Mouse (Mus musculus): ENCODE results near the gene Efna4. TPM values are rescaled to one million over a fixed set of nuclear protein-coding genes. Genes with fewer than 3 reads are reported as not detected.

Efna4 gene
- polyA plus RNA-seq, 1 experiment from 2014 or later: 20.0 TPM

- Histone ChIP-seq H3K4me2 (peak within 1 kb of the TSS; percentile 95), H3K9me3 (no peaks in the 10 kb centered on the region), H3K36me3 (replicated peaks) (no peaks in the 10 kb centered on the region), H3K4me1 (peaks cover 51% of the 10 kb centered on the region), H3K9ac (peak within 1 kb of the TSS; percentile 70), H3K27me3 (peaks cover 70% of the 10 kb centered on the region), H3K27ac (peak within 1 kb of the TSS; percentile 71), H3K4me3 (replicated peaks) (peak within 1 kb of the TSS; percentile 63)
- ATAC-seq (ENCODE audit: low FRiP score): peak; percentile 61
- under 1% methylated on average over 53 of the region's 53 CpGs for WGBS
Measured at GRCm38 (mm10) chr3:89322514-89323165, 15.2 kb downstream of the Efna4 start, which contains the start of gene Efna3. Gene Efna3 (minus strand): TSS chr3:89322965.

DNA sequence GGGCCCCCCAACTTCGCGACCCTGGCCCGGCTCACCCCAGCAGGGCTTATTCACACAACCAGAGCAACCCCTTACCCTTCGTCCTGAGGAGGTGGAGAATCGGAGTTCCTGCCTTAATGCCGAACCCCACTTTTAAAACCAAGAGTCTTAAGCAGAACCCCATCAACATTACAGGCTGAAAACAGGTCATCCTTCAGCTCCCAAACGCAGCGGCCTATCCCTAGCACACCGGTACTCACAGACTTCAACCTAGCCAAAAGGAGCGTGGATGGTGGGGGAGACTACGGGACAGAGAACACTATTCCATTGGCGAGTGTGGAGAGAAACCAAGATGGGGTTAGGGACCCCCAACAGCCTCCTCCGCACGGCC is 15.7 kb downstream of the Efna4 start:
- Histone ChIP-seq H3K36me3 (replicated peaks) (no peaks in the 10 kb centered on the region), H3K4me2 (peak overlapping the region; percentile 95), H3K4me1 (peaks cover 56% of the 10 kb centered on the region), H3K27me3 (peaks cover 72% of the 10 kb centered on the region), H3K9me3 (no peaks in the 10 kb centered on the region), H3K4me3 (replicated peaks) (peak overlapping the region; percentile 63), H3K9ac (peak overlapping the region; percentile 70), H3K27ac (peak overlapping the region; percentile 71)
- peak; percentile 5; the same call in 1 of the 2 replicates for ATAC-seq (ENCODE audit: low FRiP score)
- 0% methylated on average over 14 of the region's 14 CpGs for WGBS

DNA sequence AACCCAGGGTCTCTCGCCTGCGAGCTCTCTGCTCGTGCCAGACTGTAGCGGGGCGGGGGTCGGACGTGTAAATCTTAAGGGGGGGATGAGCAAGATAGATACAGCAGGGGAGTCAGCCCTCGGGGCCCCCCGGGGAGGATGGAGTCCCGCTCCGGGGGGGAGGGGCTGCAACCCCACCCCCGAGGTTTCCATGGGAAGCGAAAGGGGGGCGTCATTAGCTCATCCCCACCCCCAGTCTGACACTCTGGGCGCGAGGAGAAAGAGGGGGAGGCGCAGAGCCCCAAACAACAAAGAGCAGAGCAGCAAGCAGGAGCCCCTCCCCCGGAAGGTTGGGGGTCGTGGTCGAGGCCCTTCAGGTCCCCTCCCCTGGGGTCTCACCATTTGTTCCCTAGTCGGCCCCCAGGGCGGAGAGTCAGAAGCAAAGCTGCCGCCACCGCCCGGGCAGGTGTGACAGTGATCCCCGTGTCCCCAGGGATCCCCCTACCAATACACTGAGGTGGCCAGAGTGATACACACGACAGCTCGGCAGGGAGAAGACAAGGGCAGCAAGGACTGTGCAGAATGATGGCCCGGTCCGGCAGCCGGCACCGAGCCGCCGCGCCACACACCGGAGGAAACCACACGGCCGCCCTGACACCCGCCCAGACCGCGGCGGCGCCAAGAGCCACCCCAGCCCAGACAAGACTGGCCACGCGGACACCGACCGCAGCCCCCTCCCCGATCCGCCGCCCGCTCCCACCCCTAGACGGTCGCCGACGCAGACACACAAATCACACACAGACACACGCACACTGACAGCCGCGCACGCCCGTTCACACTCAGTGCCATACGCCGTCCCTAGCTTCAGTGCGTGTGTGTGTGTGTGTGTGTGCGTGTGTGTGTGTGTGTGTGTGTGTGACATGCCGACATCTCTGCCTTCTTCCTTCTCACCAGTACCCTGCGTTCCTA is 16.4 kb downstream of the Efna4 start:
- Histone ChIP-seq H3K9ac (peak overlapping the region; percentile 70), H3K27me3 (peaks cover 75% of the 10 kb centered on the region), H3K27ac (peak overlapping the region; percentile 71), H3K4me1 (peaks cover 61% of the 10 kb centered on the region), H3K9me3 (no peaks in the 10 kb centered on the region), H3K4me3 (replicated peaks) (peak overlapping the region; percentile 63), H3K4me2 (peak overlapping the region; percentile 95), H3K36me3 (replicated peaks) (no peaks in the 10 kb centered on the region)
- WGBS: 2% methylated on average over 59 of the region's 66 CpGs
- peak; percentile 19; the same call in 1 of the 2 replicates for ATAC-seq (ENCODE audit: low FRiP score)

DNA sequence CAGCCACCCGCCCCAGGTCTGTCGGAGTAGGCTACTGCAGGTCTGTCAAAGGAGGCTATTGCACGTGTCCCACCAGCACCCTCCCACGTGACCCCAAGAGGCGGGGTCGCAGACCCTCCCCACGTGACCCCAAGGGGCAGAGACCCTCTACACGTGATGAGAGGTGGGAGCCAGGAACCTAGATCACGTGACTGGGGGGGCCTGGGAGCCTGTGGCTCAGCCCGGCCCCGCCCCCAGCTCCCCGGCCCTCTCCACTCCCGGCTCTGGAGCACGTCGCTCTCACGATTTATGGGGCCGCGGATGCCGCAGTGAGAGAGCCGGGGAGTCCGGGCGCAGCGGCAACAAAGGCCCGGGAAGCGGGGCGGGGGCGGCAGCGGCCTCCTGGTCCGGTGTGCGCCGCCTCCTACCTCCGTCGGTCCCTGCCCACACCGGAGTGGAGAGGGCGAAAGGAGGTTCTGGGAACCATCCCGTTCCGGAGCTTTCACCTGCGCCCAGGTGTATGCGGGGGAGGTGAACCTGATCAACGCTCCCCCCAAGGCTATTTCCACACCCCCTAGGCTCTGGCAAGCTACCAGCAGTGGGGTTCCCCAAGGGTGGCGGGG is 17.1 kb downstream of the Efna4 start:
- Histone ChIP-seq H3K36me3 (replicated peaks) (no peaks in the 10 kb centered on the region), H3K4me3 (replicated peaks) (peak overlapping the region; percentile 63), H3K4me2 (peak overlapping the region; percentile 95), H3K27ac (peak overlapping the region; percentile 71; the same call in 1 of the 2 replicates), H3K9ac (peak overlapping the region; percentile 70), H3K27me3 (peaks cover 83% of the 10 kb centered on the region), H3K9me3 (no peaks in the 10 kb centered on the region), H3K4me1 (peaks cover 68% of the 10 kb centered on the region)
- 1% methylated on average over 38 of the region's 41 CpGs for WGBS
- ATAC-seq (ENCODE audit: low FRiP score): peak; percentile 15; the same call in 1 of the 2 replicates

DNA sequence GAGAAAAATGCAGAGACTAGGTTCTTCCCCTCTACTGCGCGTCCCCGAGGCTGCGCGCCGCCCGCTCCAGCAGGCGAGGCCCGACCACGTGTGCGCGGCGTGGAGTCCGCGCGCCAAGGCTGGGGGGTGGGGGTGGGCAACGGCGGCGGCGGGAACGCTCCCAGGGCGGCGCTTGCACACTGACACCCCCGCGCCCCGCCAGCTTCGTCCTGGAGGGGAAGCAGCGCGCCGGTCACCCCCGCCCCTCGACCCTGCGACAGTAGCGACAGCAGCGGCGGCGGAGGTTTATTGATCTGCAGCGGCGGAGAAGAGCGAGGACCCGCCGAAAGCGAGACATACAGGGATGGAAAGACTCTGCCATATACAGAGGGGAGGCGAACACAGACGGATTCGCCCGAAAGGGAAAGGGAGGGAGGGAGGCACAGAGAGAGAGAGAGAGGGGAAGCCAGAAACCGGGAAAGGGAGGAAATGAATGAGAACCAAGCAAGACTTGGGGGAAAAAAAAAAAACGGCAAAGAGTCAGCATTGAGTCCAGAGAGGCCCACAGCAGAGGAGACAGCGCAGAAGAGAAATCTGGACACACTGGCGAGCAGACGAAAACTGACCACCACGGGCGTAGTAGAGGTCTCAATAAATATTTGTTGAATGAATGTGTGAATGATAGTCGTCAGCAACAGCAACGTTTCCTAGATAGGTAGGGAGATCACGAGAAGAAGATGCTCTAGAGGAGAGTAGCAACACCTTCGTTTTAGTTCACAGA is 18.1 kb downstream of the Efna4 start:
- Histone ChIP-seq H3K4me2 (peak overlapping the region; percentile 95), H3K9me3 (no peaks in the 10 kb centered on the region), H3K27me3 (peaks cover 84% of the 10 kb centered on the region), H3K36me3 (replicated peaks) (no peaks in the 10 kb centered on the region), H3K9ac (peak overlapping the region; percentile 70), H3K4me3 (replicated peaks) (peak overlapping the region; percentile 63), H3K27ac (0 out of 2 replicates have a peak overlapping the region, but pooled peaks have one; percentile 71), H3K4me1 (peaks cover 78% of the 10 kb centered on the region)
- no peak for ATAC-seq (ENCODE audit: low FRiP score)
- 3% methylated on average over 55 of the region's 58 CpGs for WGBS

- peak overlapping the region; percentile 70; the same call in 1 of the 2 replicates for H3K9ac ChIP-seq
- H3K27me3 ChIP-seq: peaks cover 80% of the 10 kb centered on the region
- no peak overlapping the region for H3K27ac ChIP-seq
- no peaks in the 10 kb centered on the region for H3K9me3 ChIP-seq
- H3K4me1 ChIP-seq: peaks cover 79% of the 10 kb centered on the region
- ATAC-seq (ENCODE audit: low FRiP score): no peak
- 10% methylated on average over 21 of the region's 21 CpGs for WGBS
- H3K36me3 ChIP-seq (replicated peaks): no peaks in the 10 kb centered on the region
- H3K4me2 ChIP-seq: peak overlapping the region; percentile 95
- H3K4me3 ChIP-seq (replicated peaks): peak overlapping the region; percentile 63
Measured at GRCm38 (mm10) chr3:89318971-89319590, 18.7 kb downstream of the Efna4 start.

DNA sequence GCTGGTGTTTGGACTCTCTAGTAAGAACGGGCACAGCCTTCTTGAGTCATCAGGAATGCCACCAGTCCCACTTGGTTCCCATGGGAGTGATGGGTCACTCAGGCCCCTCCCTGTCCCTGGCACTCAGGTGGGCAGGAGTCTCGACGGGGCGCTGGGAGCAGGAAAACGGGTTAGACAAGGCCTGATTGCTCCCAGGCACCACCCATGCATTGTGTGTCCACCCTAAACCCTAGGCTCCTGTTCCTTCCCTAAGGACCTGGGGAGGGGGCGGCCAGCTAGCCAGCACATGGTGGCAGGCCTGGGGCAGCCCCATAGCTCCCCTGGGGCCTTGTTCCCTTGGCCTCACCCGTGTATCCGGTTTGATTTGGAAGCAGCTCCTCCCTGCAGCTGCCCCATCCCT is 19.5 kb downstream of the Efna4 start:
- H3K4me3 ChIP-seq (replicated peaks): 0 out of 2 replicates have a peak overlapping the region, but pooled peaks have one; percentile 1
- H3K4me1 ChIP-seq: peaks cover 79% of the 10 kb centered on the region
- no peaks in the 10 kb centered on the region for H3K36me3 ChIP-seq (replicated peaks)
- no peaks in the 10 kb centered on the region for H3K9me3 ChIP-seq
- 77% methylated on average over 8 of the region's 8 CpGs for WGBS
- no peak overlapping the region for H3K9ac ChIP-seq
- H3K27me3 ChIP-seq: peaks cover 75% of the 10 kb centered on the region
- no peak overlapping the region for H3K4me2 ChIP-seq
- ATAC-seq (ENCODE audit: low FRiP score): no peak
- no peak overlapping the region for H3K27ac ChIP-seq

GRCm38 (mm10) chr3:89317246-89317645 is 20.6 kb downstream of the Efna4 start:
- peak overlapping the region; percentile 73 for H3K4me2 ChIP-seq
- peaks cover 69% of the 10 kb centered on the region for H3K4me1 ChIP-seq
- H3K9ac ChIP-seq: no peak overlapping the region
- ATAC-seq (ENCODE audit: low FRiP score): no peak
- H3K9me3 ChIP-seq: no peaks in the 10 kb centered on the region
- H3K27me3 ChIP-seq: peaks cover 65% of the 10 kb centered on the region
- no peaks in the 10 kb centered on the region for H3K36me3 ChIP-seq (replicated peaks)
- no peak overlapping the region for H3K4me3 ChIP-seq (replicated peaks)
- H3K27ac ChIP-seq: no peak overlapping the region
- WGBS: 60% methylated on average over 6 of the region's 6 CpGs

DNA sequence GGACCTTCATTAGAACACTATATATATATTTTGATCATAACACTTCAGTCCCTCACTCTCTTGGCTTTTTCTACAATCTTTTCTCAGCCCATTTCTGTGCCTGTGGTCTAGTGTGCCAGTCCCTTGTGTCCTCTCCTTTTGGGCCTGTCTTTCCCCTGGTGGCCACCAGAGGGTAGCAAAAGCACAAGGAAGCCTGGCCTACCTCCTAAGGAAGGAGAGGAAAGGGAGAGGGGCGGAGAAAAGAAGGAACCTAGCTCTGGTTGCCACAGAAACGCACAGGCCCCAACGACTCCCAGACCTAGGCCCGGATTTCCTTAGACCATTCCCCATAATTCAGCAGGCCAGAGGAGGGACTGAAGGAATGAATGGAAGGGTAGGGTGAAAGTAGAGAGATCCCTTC is 21.0 kb downstream of the Efna4 start:
- H3K9me3 ChIP-seq: no peaks in the 10 kb centered on the region
- no peak overlapping the region for H3K27ac ChIP-seq
- no peak overlapping the region for H3K4me3 ChIP-seq (replicated peaks)
- no peaks in the 10 kb centered on the region for H3K36me3 ChIP-seq (replicated peaks)
- peaks cover 65% of the 10 kb centered on the region for H3K4me1 ChIP-seq
- WGBS: 3% methylated on average over 4 of the region's 4 CpGs
- peaks cover 61% of the 10 kb centered on the region for H3K27me3 ChIP-seq
- H3K4me2 ChIP-seq: peak overlapping the region; percentile 73
- ATAC-seq (ENCODE audit: low FRiP score): peak; percentile 45
- no peak overlapping the region for H3K9ac ChIP-seq

DNA sequence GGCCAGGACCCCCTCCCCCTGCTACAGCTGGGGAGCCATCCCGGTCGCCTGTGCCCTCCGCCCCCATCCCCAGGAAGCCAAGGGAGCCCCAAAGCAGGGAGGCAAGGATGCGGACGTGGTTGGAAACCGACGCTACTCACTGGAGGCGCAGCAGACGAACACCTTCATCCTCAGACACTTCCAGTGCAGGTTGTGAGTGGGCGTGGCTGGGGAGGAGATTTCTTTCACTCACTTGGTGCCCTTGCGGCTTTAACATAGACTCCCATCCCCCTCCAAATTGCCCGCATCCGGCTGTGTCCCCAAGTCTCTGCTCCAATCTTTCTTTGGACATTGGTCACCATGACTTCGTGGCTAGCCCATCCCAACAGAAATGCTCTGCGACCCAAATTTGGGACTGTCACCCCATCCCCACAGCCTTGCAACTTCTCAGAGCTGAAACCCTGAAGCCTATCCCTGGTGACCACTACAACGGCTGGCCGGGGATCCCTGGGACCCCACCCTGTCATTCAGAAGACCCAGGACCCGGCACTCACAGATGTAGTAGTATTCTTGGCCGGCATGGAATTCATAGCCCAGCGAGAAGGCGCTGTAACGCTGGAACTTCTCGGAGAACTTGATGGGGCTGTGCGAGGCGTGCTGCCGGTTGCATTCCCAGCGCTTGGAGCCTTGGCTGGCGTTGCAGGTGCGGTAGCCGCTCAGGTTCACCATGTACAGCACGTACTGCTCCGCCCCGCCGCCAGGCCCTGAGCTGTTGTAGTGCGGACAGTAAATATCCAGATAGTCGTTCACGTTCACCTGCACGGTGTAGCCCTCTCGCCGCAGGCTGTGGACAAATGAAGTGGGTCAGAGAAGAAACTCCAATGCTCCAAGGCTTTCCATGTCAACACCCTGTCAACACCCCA is 21.6 kb downstream of the Efna4 start:
- Histone ChIP-seq H3K36me3 (replicated peaks) (no peaks in the 10 kb centered on the region), H3K4me3 (replicated peaks) (peak overlapping the region; percentile 34), H3K4me1 (peaks cover 59% of the 10 kb centered on the region), H3K9ac (peak overlapping the region; percentile 56; the same call in 1 of the 2 replicates), H3K27ac (no peak overlapping the region), H3K27me3 (peaks cover 55% of the 10 kb centered on the region), H3K9me3 (no peaks in the 10 kb centered on the region), H3K4me2 (peak overlapping the region; percentile 73)
- ATAC-seq (ENCODE audit: low FRiP score): peak; percentile 21; the same call in 1 of the 2 replicates
- 6% methylated on average over 40 of the region's 40 CpGs for WGBS

All from forebrain, embryonic 12.5 days (tissue).